Mouse (Mus musculus): ENCODE results near the gene Nedd4. TPM values are rescaled to one million over a fixed set of nuclear protein-coding genes. Genes with fewer than 3 reads are reported as not detected.
A peak's percentile ranks its signal among the peaks of the same experiment; 100 is the strongest.

Nedd4 gene
- polyA plus RNA-seq, 1 experiment from 2014 or later = 415 TPM

DNA sequence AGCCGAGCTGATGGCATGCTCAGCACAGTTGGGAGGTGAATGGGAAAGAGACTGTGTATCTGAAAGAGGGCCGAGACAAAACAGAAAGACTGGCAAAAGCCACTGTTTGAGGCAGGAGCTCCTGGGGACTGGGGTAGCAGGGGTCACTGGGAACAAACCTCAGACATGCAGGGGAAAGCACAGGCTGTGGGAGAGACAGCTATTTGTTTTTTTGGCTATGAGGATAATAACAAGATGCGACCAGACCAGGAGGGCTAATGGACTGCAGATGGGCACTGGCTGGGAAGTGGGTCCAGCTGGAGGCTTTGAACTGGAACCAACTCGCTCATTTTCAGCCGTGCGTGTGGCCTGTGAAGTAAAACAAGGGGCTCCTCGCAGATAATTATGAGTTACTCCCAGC, 91.6 kb downstream of the Nedd4 start:
- Histone ChIP-seq H3K9ac (replicated peaks; ENCODE audit: low read depth, low read length) (no peak overlapping the region; the same call in 1 of the 2 replicates), H3K36me3 (ENCODE audit: control insufficient read depth, insufficient read depth) (peaks cover 10% of the 10 kb centered on the region), H3K9me3 (ENCODE audit: control insufficient read depth, low read length) (no peaks in the 10 kb centered on the region), H3K4me2 (ENCODE audit: low read length) (no peak overlapping the region), H3K27me3 (replicated peaks; ENCODE audit: control insufficient read depth, insufficient read depth, low read length) (no peaks in the 10 kb centered on the region), H3K27ac (ENCODE audit: low read length) (no peak overlapping the region), H3K4me1 (replicated peaks; ENCODE audit: control insufficient read depth, insufficient read depth, low read length) (peaks cover 6% of the 10 kb centered on the region; the same call in 1 of the 2 replicates), H3K4me3 (replicated peaks; ENCODE audit: low read length) (no peak overlapping the region)
- ATAC-seq = peak; percentile 41
- 4% methylated on average over 7 of the region's 7 CpGs for WGBS

DNA sequence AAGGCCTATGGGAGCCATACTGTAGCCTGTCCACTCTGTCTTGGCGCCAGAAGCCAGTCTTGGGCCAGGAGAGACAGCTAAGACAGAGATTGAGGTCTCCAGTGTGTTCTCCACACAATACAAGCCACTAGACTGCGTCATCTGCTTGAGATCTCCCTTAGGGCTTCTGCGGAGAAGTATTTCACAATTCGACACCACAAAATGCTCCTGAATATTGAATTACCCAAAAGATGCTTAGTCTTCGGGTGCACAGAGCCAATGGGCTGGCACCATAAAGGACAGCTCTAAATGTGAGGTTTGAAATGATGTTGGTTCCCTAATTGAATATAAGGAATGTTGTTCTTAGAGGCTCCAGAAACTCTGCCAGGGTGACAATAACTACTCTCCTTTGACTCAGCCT, 95.0 kb downstream of the Nedd4 start:
- Histone ChIP-seq H3K9me3 (ENCODE audit: control insufficient read depth, low read length) (no peaks in the 10 kb centered on the region), H3K36me3 (ENCODE audit: control insufficient read depth, insufficient read depth) (no peaks in the 10 kb centered on the region), H3K4me1 (replicated peaks; ENCODE audit: control insufficient read depth, insufficient read depth, low read length) (peaks cover 6% of the 10 kb centered on the region; the same call in 1 of the 2 replicates), H3K4me3 (replicated peaks; ENCODE audit: low read length) (no peak overlapping the region), H3K27ac (ENCODE audit: low read length) (no peak overlapping the region), H3K4me2 (ENCODE audit: low read length) (no peak overlapping the region), H3K27me3 (replicated peaks; ENCODE audit: control insufficient read depth, insufficient read depth, low read length) (no peaks in the 10 kb centered on the region), H3K9ac (replicated peaks; ENCODE audit: low read depth, low read length) (no peak overlapping the region)
- ATAC-seq = no peak
- 86% methylated on average over 5 of the region's 5 CpGs for WGBS

DNA sequence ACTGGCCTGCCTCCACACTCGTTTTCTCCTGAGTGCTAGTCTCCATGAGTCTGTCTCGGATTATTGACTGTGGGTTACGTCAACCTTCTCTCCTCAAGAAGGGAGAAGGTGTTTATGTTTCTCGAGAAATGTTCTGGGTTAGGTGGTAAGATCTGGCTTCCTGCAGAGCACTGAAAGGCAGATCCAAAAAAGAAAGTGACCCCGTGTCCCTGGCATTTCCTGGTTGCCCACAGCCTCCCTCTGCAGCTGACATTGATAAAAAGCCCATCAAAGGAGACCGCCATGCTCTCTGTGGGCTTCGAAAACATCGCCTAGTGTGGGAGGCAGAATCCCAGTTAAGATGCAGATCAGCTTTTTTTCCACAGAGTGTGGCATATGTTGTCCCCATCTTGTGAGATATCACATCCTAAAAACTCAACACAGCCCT, 96.6 kb downstream of the Nedd4 start:
- Histone ChIP-seq H3K36me3 (ENCODE audit: control insufficient read depth, insufficient read depth) (no peaks in the 10 kb centered on the region), H3K9me3 (ENCODE audit: control insufficient read depth, low read length) (no peaks in the 10 kb centered on the region), H3K4me3 (replicated peaks; ENCODE audit: low read length) (no peak overlapping the region), H3K27ac (ENCODE audit: low read length) (no peak overlapping the region), H3K4me1 (replicated peaks; ENCODE audit: control insufficient read depth, insufficient read depth, low read length) (peaks cover 12% of the 10 kb centered on the region), H3K27me3 (replicated peaks; ENCODE audit: control insufficient read depth, insufficient read depth, low read length) (no peaks in the 10 kb centered on the region), H3K9ac (replicated peaks; ENCODE audit: low read depth, low read length) (no peak overlapping the region), H3K4me2 (ENCODE audit: low read length) (no peak overlapping the region)
- 69% methylated on average over 8 of the region's 8 CpGs for WGBS
- ATAC-seq = no peak

DNA sequence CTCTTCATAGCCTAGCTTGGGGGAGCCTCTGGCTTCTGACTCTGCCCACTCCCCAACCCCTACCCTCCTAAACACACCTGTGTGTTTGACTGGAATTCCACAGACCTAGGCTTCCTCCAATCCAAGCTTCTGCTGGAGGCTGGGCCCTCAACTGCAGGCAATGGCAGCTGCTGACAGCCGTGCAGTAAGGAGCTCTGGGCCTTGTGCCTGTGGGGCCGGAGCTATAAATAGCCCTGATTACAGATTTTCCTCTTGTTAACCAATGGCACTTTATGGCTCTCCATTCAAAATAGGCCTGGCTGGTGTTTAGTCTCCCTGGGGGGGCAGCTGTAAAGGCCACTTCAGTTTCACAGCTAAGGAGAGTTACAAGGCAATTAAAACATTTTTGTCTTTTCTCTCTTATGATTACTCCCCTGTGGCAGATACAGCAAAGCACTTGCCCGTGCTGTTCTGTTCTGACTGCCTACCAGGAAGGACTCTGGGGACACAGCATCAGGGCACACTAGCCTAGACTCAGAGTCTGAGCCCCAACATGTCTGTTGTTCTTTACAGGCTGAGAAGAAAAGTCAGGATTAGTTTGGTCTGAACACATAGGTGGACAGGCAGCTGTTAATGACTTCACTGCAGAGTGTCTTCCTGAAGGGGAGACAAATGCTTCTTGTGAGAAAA, 101.0 kb downstream of the Nedd4 start:
- ATAC-seq = peak; percentile 72
- WGBS = 7% methylated on average over 3 of the region's 3 CpGs
- Histone ChIP-seq H3K27me3 (replicated peaks; ENCODE audit: control insufficient read depth, insufficient read depth, low read length) (no peaks in the 10 kb centered on the region), H3K9ac (replicated peaks; ENCODE audit: low read depth, low read length) (no peak overlapping the region), H3K27ac (ENCODE audit: low read length) (peak overlapping the region; percentile 55; the same call in 1 of the 2 replicates), H3K4me3 (replicated peaks; ENCODE audit: low read length) (no peak overlapping the region), H3K9me3 (ENCODE audit: control insufficient read depth, low read length) (no peaks in the 10 kb centered on the region), H3K4me1 (replicated peaks; ENCODE audit: control insufficient read depth, insufficient read depth, low read length) (peaks cover 12% of the 10 kb centered on the region), H3K36me3 (ENCODE audit: control insufficient read depth, insufficient read depth) (no peaks in the 10 kb centered on the region), H3K4me2 (ENCODE audit: low read length) (no peak overlapping the region)

DNA sequence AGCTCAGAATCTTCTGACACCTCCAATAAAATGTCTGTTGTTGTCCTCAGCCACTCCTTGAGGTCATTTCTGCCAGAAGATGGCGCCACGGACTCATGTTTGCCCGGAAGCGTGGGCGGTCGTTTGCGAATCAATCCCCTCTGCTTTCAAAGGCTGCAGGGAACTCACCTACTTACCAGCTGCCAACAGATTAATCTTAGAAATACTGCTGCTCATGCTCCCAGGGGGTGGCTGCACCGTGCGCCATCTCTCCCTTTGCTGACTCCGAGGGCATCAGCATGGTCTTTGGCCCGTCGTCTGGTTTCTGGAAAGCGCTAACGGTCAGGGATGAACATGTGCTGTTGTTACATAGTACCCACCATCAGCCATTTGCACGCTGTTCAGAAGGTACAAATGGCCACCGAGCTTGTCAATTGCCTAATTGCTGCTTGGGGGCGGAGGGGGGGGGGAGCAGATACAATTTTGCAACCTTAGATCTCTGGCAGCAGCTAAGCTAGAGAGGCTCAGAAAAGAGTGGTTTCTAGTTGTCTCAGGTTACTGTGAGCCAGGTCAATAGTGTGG, 104.7 kb downstream of the Nedd4 start:
- 1% methylated on average over 17 of the region's 17 CpGs for WGBS
- peak overlapping the region; percentile 84 for H3K4me2 ChIP-seq (ENCODE audit: low read length)

DNA sequence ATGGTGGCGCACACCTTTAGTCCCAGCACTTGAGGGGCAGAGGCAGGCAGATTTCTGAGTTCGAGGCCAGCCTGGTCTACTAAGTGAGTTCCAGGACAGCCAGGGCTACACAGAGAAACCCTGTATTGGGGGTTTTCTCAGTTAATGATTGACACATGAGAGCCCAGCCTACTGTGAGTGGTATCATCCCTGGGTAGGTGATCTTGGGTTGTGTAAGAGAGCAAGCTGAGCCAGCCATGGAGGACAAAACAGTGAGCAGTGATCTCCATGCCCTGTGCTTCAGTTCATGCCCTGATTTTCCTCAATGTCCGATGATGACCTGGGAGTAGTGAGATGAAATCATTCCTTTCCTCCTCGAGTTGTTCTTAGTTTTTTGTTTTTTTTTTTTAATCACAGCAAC, 112.9 kb downstream of the Nedd4 start:
- Histone ChIP-seq H3K36me3 (ENCODE audit: control insufficient read depth, insufficient read depth) (no peaks in the 10 kb centered on the region), H3K4me2 (ENCODE audit: low read length) (no peak overlapping the region), H3K4me3 (replicated peaks; ENCODE audit: low read length) (no peak overlapping the region), H3K4me1 (replicated peaks; ENCODE audit: control insufficient read depth, insufficient read depth, low read length) (no peaks in the 10 kb centered on the region), H3K27ac (ENCODE audit: low read length) (no peak overlapping the region), H3K9me3 (ENCODE audit: control insufficient read depth, low read length) (no peaks in the 10 kb centered on the region), H3K9ac (replicated peaks; ENCODE audit: low read depth, low read length) (no peak overlapping the region), H3K27me3 (replicated peaks; ENCODE audit: control insufficient read depth, insufficient read depth, low read length) (no peaks in the 10 kb centered on the region)
- WGBS = 93% methylated on average over 4 of the region's 4 CpGs
- ATAC-seq = no peak

More for the DNA sequence above, 104.7 kb downstream of the Nedd4 start:
- peak; percentile 68 for ATAC-seq
- 0 out of 2 replicates have a peak overlapping the region, but pooled peaks have one; percentile 19 for H3K27ac ChIP-seq (ENCODE audit: low read length)
- H3K9ac ChIP-seq (replicated peaks; ENCODE audit: low read depth, low read length) = peak overlapping the region; percentile 68
- no peaks in the 10 kb centered on the region for H3K27me3 ChIP-seq (replicated peaks; ENCODE audit: control insufficient read depth, insufficient read depth, low read length)
- H3K9me3 ChIP-seq (ENCODE audit: control insufficient read depth, low read length) = no peaks in the 10 kb centered on the region
- no peaks in the 10 kb centered on the region for H3K36me3 ChIP-seq (ENCODE audit: control insufficient read depth, insufficient read depth)
- peak overlapping the region; percentile 48 for H3K4me3 ChIP-seq (replicated peaks; ENCODE audit: low read length)
- peaks cover 12% of the 10 kb centered on the region for H3K4me1 ChIP-seq (replicated peaks; ENCODE audit: control insufficient read depth, insufficient read depth, low read length)

DNA sequence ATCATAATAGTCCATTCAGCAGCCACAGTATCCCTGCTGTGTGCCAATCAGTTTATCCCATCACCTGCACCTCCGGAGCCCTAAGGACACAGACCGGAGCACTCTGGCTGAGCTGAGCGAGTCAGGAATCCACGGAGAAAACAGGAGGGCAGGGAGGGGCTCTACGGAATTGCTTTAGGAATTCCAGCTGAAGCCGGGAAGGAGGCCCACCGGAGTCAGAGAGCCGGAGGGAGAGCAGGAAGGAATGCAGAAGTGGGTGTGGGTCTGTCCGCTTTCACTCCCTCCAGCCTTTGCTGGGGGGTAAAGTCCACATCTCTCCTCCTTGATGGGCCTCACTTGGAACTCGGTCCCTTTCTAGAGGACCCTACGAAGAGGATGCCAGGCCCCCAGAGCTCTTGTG, 116.9 kb downstream of the Nedd4 start:
- no peak for ATAC-seq
- H3K9ac ChIP-seq (replicated peaks; ENCODE audit: low read depth, low read length) = no peak overlapping the region
- H3K4me1 ChIP-seq (replicated peaks; ENCODE audit: control insufficient read depth, insufficient read depth, low read length) = no peaks in the 10 kb centered on the region
- H3K27me3 ChIP-seq (replicated peaks; ENCODE audit: control insufficient read depth, insufficient read depth, low read length) = 0 out of 2 replicates have a peak, but pooled peaks cover 3% of the 10 kb centered on the region
- WGBS = 70% methylated on average over 11 of the region's 11 CpGs
- H3K4me2 ChIP-seq (ENCODE audit: low read length) = no peak overlapping the region
- H3K27ac ChIP-seq (ENCODE audit: low read length) = no peak overlapping the region
- H3K9me3 ChIP-seq (ENCODE audit: control insufficient read depth, low read length) = no peaks in the 10 kb centered on the region
- H3K4me3 ChIP-seq (replicated peaks; ENCODE audit: low read length) = no peak overlapping the region
- no peaks in the 10 kb centered on the region for H3K36me3 ChIP-seq (ENCODE audit: control insufficient read depth, insufficient read depth)

DNA sequence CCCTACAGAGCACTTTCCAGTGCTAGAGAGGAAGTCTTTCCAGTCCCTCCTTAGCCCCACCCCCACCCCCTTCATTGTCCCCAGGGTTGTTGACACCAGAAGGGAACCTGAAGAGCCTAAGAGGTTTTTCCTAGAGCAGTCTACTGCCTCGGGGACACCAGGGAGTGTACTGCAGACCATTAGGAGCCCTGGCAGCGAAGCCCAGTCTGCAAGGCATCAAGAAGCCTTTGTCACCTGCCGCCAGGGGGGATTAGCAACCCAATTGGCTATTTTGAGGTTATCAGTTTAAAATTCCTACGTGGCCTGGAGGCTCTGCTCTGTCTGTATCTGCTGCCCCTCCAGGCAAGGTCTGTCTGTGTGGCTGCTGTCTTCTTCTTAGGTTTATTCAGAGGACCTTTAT, 117.6 kb downstream of the Nedd4 start:
- no peak overlapping the region for H3K4me2 ChIP-seq (ENCODE audit: low read length)
- ATAC-seq = no peak
- WGBS = 5% methylated on average over 4 of the region's 4 CpGs

DNA sequence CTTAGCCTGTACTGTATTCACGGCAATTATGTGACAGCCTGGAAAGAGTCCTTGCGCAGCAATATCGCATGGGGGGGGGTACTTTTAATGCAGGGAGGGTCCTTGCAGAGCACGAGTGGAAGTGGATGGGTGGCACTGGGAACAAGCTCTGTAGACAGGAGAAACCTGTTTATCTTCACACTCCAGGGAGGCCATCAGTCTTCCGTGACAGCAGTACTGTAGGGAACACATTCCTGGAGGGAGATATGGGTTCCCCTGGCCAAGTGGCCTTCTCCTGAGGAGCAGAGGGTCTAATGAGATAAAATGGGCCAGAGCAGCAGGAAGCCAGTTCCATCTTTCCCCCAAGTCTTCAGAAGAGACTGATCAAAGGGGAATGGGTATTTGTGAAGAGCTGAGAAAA, 118.5 kb downstream of the Nedd4 start:
- 64% methylated on average over 5 of the region's 5 CpGs for WGBS

More for the DNA sequence above, 117.6 kb downstream of the Nedd4 start:
- Histone ChIP-seq H3K9me3 (ENCODE audit: control insufficient read depth, low read length) (no peaks in the 10 kb centered on the region), H3K4me1 (replicated peaks; ENCODE audit: control insufficient read depth, insufficient read depth, low read length) (no peaks in the 10 kb centered on the region), H3K27me3 (replicated peaks; ENCODE audit: control insufficient read depth, insufficient read depth, low read length) (0 out of 2 replicates have a peak, but pooled peaks cover 3% of the 10 kb centered on the region), H3K27ac (ENCODE audit: low read length) (no peak overlapping the region), H3K36me3 (ENCODE audit: control insufficient read depth, insufficient read depth) (no peaks in the 10 kb centered on the region), H3K9ac (replicated peaks; ENCODE audit: low read depth, low read length) (no peak overlapping the region), H3K4me3 (replicated peaks; ENCODE audit: low read length) (no peak overlapping the region)

More for the DNA sequence above, 118.5 kb downstream of the Nedd4 start:
- Histone ChIP-seq H3K9ac (replicated peaks; ENCODE audit: low read depth, low read length) (no peak overlapping the region), H3K9me3 (ENCODE audit: control insufficient read depth, low read length) (no peaks in the 10 kb centered on the region), H3K27me3 (replicated peaks; ENCODE audit: control insufficient read depth, insufficient read depth, low read length) (0 out of 2 replicates have a peak, but pooled peaks cover 3% of the 10 kb centered on the region), H3K4me2 (ENCODE audit: low read length) (no peak overlapping the region), H3K36me3 (ENCODE audit: control insufficient read depth, insufficient read depth) (no peaks in the 10 kb centered on the region), H3K4me1 (replicated peaks; ENCODE audit: control insufficient read depth, insufficient read depth, low read length) (no peaks in the 10 kb centered on the region), H3K27ac (ENCODE audit: low read length) (no peak overlapping the region), H3K4me3 (replicated peaks; ENCODE audit: low read length) (no peak overlapping the region)
- ATAC-seq = no peak
